Mouse (Mus musculus) thymus, adult 2 months (tissue): Measurements from ENCODE around the gene Clca1.

Source experiments
- CTCF ChIP-seq: fragments of 200-500 bp; IDR thresholded peaks from 2 replicates; pipeline ENCODE4 v1.5.1; 2012; ENCODE audit warnings: mild to moderate bottlenecking, control low read depth, low read length, moderate library complexity, borderline replicate concordance; ENCODE audit not compliant: control insufficient read depth, poor library complexity, insufficient read depth; ENCODE audit errors: extremely low read depth
- POLR2A ChIP-seq: fragments of 200-500 bp; IDR thresholded peaks from 2 replicates; pipeline ENCODE4 v1.6.1; 2012; ENCODE audit warnings: mild to moderate bottlenecking, low read length, control low read depth, moderate library complexity; ENCODE audit not compliant: control insufficient read depth, poor library complexity, insufficient read depth; ENCODE audit errors: extremely low read depth

GRCm38 (mm10) chr3:144993055-144993454 lies 39.5 kb downstream of the Clca1 start:
- no peak for TF ChIP-seq CTCF
- TF ChIP-seq POLR2A = no peak
